Mouse (Mus musculus): ENCODE measurements at regions not wholly inside any gene's neighbourhood (a gene's known extent, or its start where the extent isn't known, plus 50 kb on each side); places are given as distances from the start of the nearest gene placed in this dataset.

GRCm38 (mm10) chr4:124005626-124006315 lies 87.9 kb upstream of the 4930535I16Rik start:
- no peak for TF ChIP-seq CTCF (IDR thresholded peaks at IDR 0.05; ENCODE audit: low read depth, low read length)
- TF ChIP-seq POLR2A (IDR thresholded peaks at IDR 0.05; ENCODE audit: borderline replicate concordance, low read depth, low read length): no peak
